Mouse (Mus musculus): Measurements from ENCODE around the gene T2.
A peak's percentile ranks its signal among the peaks of the same experiment; 100 is the strongest.

T2 gene

GRCm38 (mm10) chr17:8416865-8417264, 61.1 kb downstream of the T2 start:
- no peak for DNase-seq (ENCODE audit: low read depth, low spot score)

GRCm38 (mm10) chr17:8420739-8421138, 64.9 kb downstream of the T2 start:
- no peak for DNase-seq (ENCODE audit: low read depth, low spot score)

- no peak for DNase-seq (ENCODE audit: low read depth, low spot score)
Measured at GRCm38 (mm10) chr17:8421517-8421916, 65.7 kb downstream of the T2 start.

- no peak for DNase-seq (ENCODE audit: low read depth, low spot score)
Measured at GRCm38 (mm10) chr17:8423283-8423682, 67.5 kb downstream of the T2 start.

- DNase-seq (ENCODE audit: low read depth, low spot score) = no peak
Measured at GRCm38 (mm10) chr17:8429436-8429835, 73.6 kb downstream of the T2 start.

- DNase-seq (ENCODE audit: low read depth, low spot score) = no peak
Measured at GRCm38 (mm10) chr17:8429896-8430295, 74.1 kb downstream of the T2 start.

GRCm38 (mm10) chr17:8432179-8432800, 76.5 kb downstream of the T2 start:
- no peak for DNase-seq (ENCODE audit: low read depth, low spot score)

GRCm38 (mm10) chr17:8433121-8433977, 77.6 kb downstream of the T2 start:
- DNase-seq (ENCODE audit: low read depth, low spot score) = no peak

GRCm38 (mm10) chr17:8433978-8434960, 78.5 kb downstream of the T2 start, which contains the start of gene T:
TSS of gene T (plus strand) at chr17:8434423.
- no peak for DNase-seq (ENCODE audit: low read depth, low spot score)

- DNase-seq (ENCODE audit: low read depth, low spot score) = no peak
Measured at GRCm38 (mm10) chr17:8436184-8436583, 80.4 kb downstream of the T2 start.

GRCm38 (mm10) chr17:8444062-8444461, 88.3 kb downstream of the T2 start:
- DNase-seq (ENCODE audit: low read depth, low spot score) = no peak

- no peak for DNase-seq (ENCODE audit: low read depth, low spot score)
Measured at GRCm38 (mm10) chr17:8447676-8448192, 91.9 kb downstream of the T2 start.

GRCm38 (mm10) chr17:8448324-8448723, 92.5 kb downstream of the T2 start:
- DNase-seq (ENCODE audit: low read depth, low spot score) = no peak

- DNase-seq (ENCODE audit: low read depth, low spot score) = no peak
Measured at GRCm38 (mm10) chr17:8455196-8455595, 99.4 kb downstream of the T2 start.

- no peak for DNase-seq (ENCODE audit: low read depth, low spot score)
Measured at GRCm38 (mm10) chr17:8455601-8456000, 99.8 kb downstream of the T2 start.

GRCm38 (mm10) chr17:8456856-8457460, 101.2 kb downstream of the T2 start:
- no peak for DNase-seq (ENCODE audit: low read depth, low spot score)

GRCm38 (mm10) chr17:8461568-8461967, 105.8 kb downstream of the T2 start:
- no peak for DNase-seq (ENCODE audit: low read depth, low spot score)

- DNase-seq (ENCODE audit: low read depth, low spot score) = peak; percentile 58
Measured at GRCm38 (mm10) chr17:8463482-8464128, 107.8 kb downstream of the T2 start.

- no peak for DNase-seq (ENCODE audit: low read depth, low spot score)
Measured at GRCm38 (mm10) chr17:8467771-8468170, 112.0 kb downstream of the T2 start.

- peak; percentile 49 for DNase-seq (ENCODE audit: low read depth, low spot score)
Measured at GRCm38 (mm10) chr17:8468716-8469344, 113.0 kb downstream of the T2 start.
